Mouse (Mus musculus) forebrain, embryonic 12.5 days (tissue): ENCODE data around the gene Krt39. TPM values are rescaled to one million over a fixed set of nuclear protein-coding genes. Genes with fewer than 3 reads are reported as not detected.

Experiments
- ATAC-seq: fragments of 200-750 bp; cut with Nextera tagmentation; 2 replicates; pipeline ENCODE4 v1.8.0; 2017; ENCODE audit warnings: moderate TSS enrichment; ENCODE audit not compliant: low FRiP score
- H3K27ac ChIP-seq: fragments of 300-500 bp; sonication (generic); 2 replicates; pipeline ENCODE4 v1.5.1; 2016; ENCODE audit warnings: mild to moderate bottlenecking
- H3K27me3 ChIP-seq: fragments of 300-500 bp; sonication (generic); 2 replicates; pipeline ENCODE4 v1.6.1; 2016; ENCODE audit warnings: mild to moderate bottlenecking
- H3K36me3 ChIP-seq: fragments of 300-500 bp; sonication (generic); replicated peaks from 2 replicates; pipeline ENCODE4 v1.6.1; 2016; ENCODE audit warnings: mild to moderate bottlenecking
- H3K4me1 ChIP-seq: fragments of 300-500 bp; sonication (generic); 2 replicates; pipeline ENCODE4 v1.6.1; 2016
- H3K4me2 ChIP-seq: fragments of 300-500 bp; sonication (generic); 2 replicates; pipeline ENCODE4 v1.6.1; 2016; ENCODE audit warnings: mild to moderate bottlenecking, moderate library complexity
- H3K4me3 ChIP-seq: fragments of 300-500 bp; sonication (generic); replicated peaks from 2 replicates; pipeline ENCODE4 v1.5.1; 2016; ENCODE audit warnings: mild to moderate bottlenecking
- H3K9ac ChIP-seq: fragments of 300-500 bp; sonication (generic); 2 replicates; pipeline ENCODE4 v1.6.1; 2016; ENCODE audit warnings: mild to moderate bottlenecking
- H3K9me3 ChIP-seq: fragments of 300-500 bp; sonication (generic); 2 replicates; pipeline ENCODE4 v1.6.1; 2016
- WGBS: fragments of 180-500 bp; shearing (Covaris S2); methylation state at CpG from one replicate; pipeline ENCODE4 v1.1.7; 2016; 5-methylcytosine and 5-hydroxymethylcytosine counted together
- polyA plus RNA-seq: library from polyadenylated mRNA; unstranded; fragments of >200 nt; fragmentation: Nextera tagmentation; extraction: Ambion mirVana; gene quantifications from 2 replicates; pipeline ENCODE4 v1.2.1, GENCODE M21; 2016

Krt39 gene
- polyA plus RNA-seq, 1 experiment from 2014 or later, result not detected

DNA sequence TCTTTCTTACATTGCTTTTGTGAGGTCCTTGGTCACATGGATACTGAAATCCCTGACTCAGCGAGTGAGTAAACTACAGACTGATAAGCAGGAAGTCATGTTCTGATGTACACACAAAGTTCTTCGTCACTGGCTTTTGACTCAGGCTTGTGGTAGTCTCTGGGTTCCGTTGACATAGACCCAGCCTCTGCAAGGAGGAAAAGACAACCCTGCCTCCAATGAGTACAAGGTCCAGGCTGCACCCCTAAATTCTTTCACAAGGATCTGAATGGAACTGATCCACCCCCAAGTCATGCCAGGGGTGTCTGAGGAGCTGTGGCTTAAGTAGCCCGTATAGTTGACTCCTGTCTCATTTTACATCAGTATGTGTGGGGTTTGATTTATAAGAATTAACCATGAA is 24.7 kb downstream of the Krt39 start:
- Histone ChIP-seq H3K27ac (no peak overlapping the region), H3K4me1 (peaks cover 3% of the 10 kb centered on the region; the same call in 1 of the 2 replicates), H3K4me2 (no peak overlapping the region), H3K9ac (no peak overlapping the region), H3K9me3 (no peaks in the 10 kb centered on the region), H3K27me3 (no peaks in the 10 kb centered on the region), H3K36me3 (no peaks in the 10 kb centered on the region), H3K4me3 (no peak overlapping the region)
- 90% methylated on average over 4 of the region's 4 CpGs for WGBS
- no peak for ATAC-seq

DNA sequence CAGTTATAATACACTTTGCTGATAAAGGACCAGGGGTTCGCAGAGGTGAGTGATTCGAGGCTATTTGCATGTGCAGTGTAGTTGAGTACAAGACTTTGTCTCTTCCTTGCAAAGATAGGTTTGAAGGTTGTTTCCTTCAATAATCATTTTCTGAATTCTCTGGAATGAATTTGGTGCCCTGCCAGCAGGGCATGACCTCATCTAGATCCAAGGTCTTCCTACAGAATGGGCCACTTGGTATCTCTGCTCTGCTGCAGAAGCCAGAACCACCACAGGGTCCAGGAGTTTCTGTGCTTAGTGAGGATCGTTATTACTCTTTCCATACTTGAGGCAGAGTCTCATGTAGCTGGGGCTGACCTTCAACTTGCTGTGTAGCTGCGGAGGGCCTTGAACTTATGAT is 26.4 kb downstream of the Krt39 start:
- Histone ChIP-seq H3K4me3 (no peak overlapping the region), H3K9me3 (no peaks in the 10 kb centered on the region), H3K4me2 (no peak overlapping the region), H3K36me3 (no peaks in the 10 kb centered on the region), H3K27ac (no peak overlapping the region), H3K4me1 (no peaks in the 10 kb centered on the region), H3K27me3 (no peaks in the 10 kb centered on the region), H3K9ac (no peak overlapping the region)
- WGBS, result 90% methylated on average over 4 of the region's 4 CpGs
- ATAC-seq, result no peak

DNA sequence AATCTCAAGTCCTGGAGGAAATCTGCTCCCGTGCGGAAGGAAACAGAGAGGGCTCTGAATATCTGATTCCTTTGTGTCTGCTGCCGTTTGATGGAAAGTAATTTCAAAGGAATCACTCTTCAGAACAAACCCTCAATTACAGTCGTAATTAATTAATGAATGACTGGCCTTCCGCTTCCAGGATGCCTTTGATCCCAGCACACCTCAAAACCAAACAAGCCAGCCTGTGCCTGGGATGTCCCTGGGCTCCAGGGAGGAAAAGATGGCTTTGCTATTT is 27.6 kb downstream of the Krt39 start:
- H3K4me3 ChIP-seq, result no peak overlapping the region
- H3K9ac ChIP-seq, result no peak overlapping the region
- 52% methylated on average over 5 of the region's 5 CpGs for WGBS
- no peak for ATAC-seq
- H3K4me2 ChIP-seq, result no peak overlapping the region
- no peaks in the 10 kb centered on the region for H3K27me3 ChIP-seq
- H3K9me3 ChIP-seq, result no peaks in the 10 kb centered on the region
- H3K4me1 ChIP-seq, result peaks cover 10% of the 10 kb centered on the region
- H3K27ac ChIP-seq, result no peak overlapping the region
- no peaks in the 10 kb centered on the region for H3K36me3 ChIP-seq

DNA sequence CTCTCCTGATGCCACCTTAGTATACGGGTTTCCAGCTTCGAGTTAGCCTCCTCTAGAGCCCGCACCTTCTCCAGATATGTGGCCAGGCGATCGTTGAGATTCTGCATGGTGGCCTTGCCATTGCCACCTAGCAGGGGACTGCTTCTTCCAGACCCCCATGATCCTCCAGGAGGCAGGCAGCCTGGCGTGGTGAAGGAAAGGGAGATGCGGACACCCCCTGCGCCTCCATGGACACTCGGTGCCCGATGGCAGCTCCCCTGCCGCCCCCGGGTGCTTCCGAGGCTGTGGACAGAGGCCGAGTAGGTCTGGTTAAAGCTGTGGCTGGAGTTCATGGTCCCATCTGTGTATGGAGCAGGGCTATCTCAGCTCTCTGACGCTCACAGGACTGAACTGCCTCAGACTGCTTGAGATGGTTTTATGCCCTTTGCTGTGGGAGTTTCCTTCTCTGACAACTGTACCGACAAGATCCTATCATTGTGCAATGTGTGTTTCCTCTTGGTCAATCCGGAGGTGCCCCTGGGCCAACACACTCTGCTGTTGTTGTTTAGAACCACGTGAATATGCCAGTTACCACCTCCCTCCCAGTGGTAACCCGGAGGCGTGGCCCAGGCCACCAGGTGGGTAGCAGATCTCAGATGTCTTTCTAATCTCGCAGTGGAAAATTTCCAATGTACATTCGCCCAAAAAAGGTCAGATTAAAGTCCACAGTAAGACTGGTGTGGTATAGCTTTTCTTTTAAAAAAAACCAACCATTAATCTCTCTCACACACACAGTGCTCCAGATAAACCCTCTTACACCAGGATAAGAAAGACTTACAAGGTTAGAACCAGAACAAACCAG is 28.2 kb downstream of the Krt39 start, which contains the start of gene Krt23:
Gene Krt23, minus strand, starts transcription at position 405 of the 841 bp plus-strand sequence.
- Histone ChIP-seq H3K4me2 (no peak within 1 kb of the TSS), H3K4me1 (peaks cover 11% of the 10 kb centered on the region), H3K27ac (no peak within 1 kb of the TSS), H3K4me3 (no peak within 1 kb of the TSS), H3K9ac (no peak within 1 kb of the TSS), H3K9me3 (no peaks in the 10 kb centered on the region), H3K36me3 (no peaks in the 10 kb centered on the region), H3K27me3 (no peaks in the 10 kb centered on the region)
- 87% methylated on average over 22 of the region's 22 CpGs for WGBS
- no peak for ATAC-seq

DNA sequence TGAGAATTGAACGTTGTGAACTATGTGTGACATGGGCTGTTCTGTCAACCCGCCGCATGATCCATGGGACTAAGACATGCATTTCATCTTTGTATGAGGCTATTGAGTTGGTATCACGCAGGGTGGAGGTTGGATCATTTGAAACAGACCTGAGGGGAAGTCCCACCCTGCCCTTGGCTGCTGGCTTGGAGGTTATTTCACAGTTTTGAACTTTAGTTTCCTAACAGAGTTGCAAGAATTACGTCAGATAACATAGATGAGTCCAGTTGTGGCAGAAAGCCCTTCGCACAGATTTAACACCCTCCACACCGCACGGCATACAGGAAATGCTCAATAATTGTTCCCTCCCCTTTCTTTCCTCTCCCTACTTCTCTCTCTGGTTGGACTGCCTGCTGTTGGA is 30.1 kb downstream of the Krt39 start:
- no peak for ATAC-seq
- 88% methylated on average over 8 of the region's 8 CpGs for WGBS

DNA sequence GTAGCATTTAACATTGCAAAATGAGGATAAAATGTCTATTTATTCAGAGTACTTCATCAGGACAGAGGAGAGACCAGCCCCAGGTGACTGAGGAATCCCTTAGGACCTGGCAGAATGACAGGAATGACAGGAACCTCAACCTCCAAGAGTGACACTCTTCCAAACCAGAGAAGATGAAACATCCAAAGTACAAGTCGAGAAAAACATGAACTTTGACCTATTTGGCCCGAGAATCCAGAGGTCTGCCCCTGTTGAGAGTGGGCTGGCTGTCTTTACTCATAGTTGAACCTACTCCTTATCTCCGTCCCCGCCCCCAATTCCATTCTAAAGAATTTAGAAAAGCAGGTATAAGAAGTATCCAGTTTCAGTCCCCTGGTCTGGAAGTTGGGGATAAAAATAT is 30.5 kb downstream of the Krt39 start:
- H3K27ac ChIP-seq, result no peak overlapping the region
- WGBS, result 84% methylated on average over 4 of the region's 4 CpGs
- no peaks in the 10 kb centered on the region for H3K27me3 ChIP-seq
- no peak overlapping the region for H3K4me3 ChIP-seq
- no peak for ATAC-seq
- no peak overlapping the region for H3K9ac ChIP-seq
- no peaks in the 10 kb centered on the region for H3K36me3 ChIP-seq
- peaks cover 11% of the 10 kb centered on the region for H3K4me1 ChIP-seq
- H3K9me3 ChIP-seq, result no peaks in the 10 kb centered on the region
- no peak overlapping the region for H3K4me2 ChIP-seq

More for the DNA sequence above, 30.1 kb downstream of the Krt39 start:
- H3K9ac ChIP-seq, result no peak overlapping the region
- no peak overlapping the region for H3K4me2 ChIP-seq
- peaks cover 11% of the 10 kb centered on the region for H3K4me1 ChIP-seq
- no peaks in the 10 kb centered on the region for H3K27me3 ChIP-seq
- H3K36me3 ChIP-seq, result no peaks in the 10 kb centered on the region
- H3K9me3 ChIP-seq, result no peaks in the 10 kb centered on the region
- H3K4me3 ChIP-seq, result no peak overlapping the region
- no peak overlapping the region for H3K27ac ChIP-seq

DNA sequence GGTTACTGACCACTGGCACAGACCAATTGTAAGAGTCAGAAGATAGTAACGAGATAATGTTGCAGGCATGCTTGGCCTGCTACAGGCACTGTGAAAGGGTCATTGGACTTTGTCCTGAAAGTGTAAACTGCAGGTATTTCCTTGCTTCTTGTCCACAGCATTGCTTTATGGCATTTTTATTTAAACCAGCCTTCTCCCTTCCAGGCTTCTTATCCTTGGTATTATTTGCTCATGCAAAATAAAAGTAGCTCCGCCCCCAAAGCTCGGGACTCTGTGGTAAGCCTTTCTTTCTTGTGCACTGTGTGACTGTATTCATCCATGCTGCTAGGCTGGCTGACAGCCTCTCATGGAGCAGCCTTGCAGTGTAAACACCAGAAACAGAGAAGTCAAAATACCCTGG is 31.9 kb downstream of the Krt39 start:
- Histone ChIP-seq H3K36me3 (no peaks in the 10 kb centered on the region), H3K27me3 (no peaks in the 10 kb centered on the region), H3K4me3 (no peak overlapping the region), H3K4me1 (peaks cover 11% of the 10 kb centered on the region), H3K4me2 (no peak overlapping the region), H3K9me3 (no peaks in the 10 kb centered on the region), H3K27ac (no peak overlapping the region), H3K9ac (no peak overlapping the region)
- no peak for ATAC-seq
- whole genome bisulfite sequencing, result 33% methylated on average over 3 of the region's 3 CpGs

DNA sequence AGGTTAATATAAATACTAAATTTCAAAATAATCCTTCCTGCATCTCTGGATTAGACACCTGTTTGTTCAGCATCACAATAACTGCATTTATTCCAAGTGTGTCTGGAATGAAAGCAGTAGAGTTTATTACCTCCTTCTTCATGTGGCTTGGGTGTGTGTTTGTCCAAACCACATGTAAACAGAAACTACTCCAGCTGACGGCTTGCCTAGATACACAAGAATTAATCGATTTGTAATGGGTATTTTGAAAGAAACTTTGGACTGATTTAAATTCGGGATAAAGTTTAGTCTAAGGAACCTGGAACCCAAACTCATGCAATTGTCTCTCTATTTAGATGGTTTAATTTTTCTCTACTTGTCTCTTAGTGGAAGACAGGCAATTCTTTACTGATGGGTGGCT is 46.2 kb downstream of the Krt39 start:
- Histone ChIP-seq H3K27ac (no peak overlapping the region), H3K9me3 (no peaks in the 10 kb centered on the region), H3K4me3 (no peak overlapping the region), H3K36me3 (no peaks in the 10 kb centered on the region), H3K27me3 (no peaks in the 10 kb centered on the region), H3K4me2 (no peak overlapping the region), H3K4me1 (no peaks in the 10 kb centered on the region), H3K9ac (no peak overlapping the region)
- ATAC-seq, result no peak
- WGBS, result 91% methylated on average over 3 of the region's 3 CpGs

DNA sequence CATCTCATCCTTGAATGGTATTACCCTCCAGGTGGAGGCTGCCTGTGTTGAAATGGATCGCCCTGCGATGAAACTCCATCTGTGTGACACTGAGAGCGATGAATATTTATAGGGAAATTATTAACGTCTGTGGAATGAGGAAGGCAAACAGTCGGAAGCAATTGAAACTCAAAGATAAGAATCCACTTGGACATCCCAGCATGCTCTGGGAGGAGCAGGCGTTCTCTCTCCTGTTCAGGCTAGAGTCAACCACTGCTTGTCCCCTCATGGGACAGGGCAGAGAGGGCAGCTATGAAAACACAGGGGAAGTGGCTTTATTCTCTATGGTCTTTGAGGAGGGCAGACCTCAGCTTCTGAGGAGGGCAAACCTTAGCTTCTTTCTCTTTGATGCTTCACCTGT is 47.7 kb downstream of the Krt39 start:
- Histone ChIP-seq H3K27ac (no peak overlapping the region), H3K27me3 (no peaks in the 10 kb centered on the region), H3K4me2 (no peak overlapping the region), H3K4me3 (no peak overlapping the region), H3K4me1 (no peaks in the 10 kb centered on the region), H3K36me3 (no peaks in the 10 kb centered on the region), H3K9ac (no peak overlapping the region), H3K9me3 (no peaks in the 10 kb centered on the region)
- WGBS, result 75% methylated on average over 6 of the region's 6 CpGs
- no peak for ATAC-seq

DNA sequence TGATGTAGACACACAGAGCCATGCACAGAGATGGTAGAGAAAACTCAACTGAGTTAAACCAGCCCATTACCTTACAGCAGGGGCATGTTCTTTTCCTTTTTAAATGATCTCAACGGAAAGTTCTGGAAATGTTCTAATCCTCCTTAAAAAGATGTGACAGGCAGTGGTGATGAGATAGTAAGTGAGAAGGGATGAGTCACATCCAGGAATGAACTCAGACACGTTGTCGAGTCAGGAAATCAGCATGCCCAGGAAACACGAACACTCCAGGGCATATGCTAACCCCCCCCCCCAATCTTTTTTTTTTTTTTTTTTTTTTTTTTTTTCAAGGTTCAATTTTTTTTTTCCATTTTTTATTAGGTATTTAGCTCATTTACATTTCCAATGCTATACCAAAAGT is 48.7 kb downstream of the Krt39 start:
- H3K4me2 ChIP-seq, result no peak overlapping the region
- H3K4me1 ChIP-seq, result no peaks in the 10 kb centered on the region
- no peaks in the 10 kb centered on the region for H3K36me3 ChIP-seq
- H3K27me3 ChIP-seq, result no peaks in the 10 kb centered on the region
- H3K4me3 ChIP-seq, result no peak overlapping the region
- ATAC-seq, result no peak
- no peak overlapping the region for H3K27ac ChIP-seq
- no peak overlapping the region for H3K9ac ChIP-seq
- 91% methylated on average over 4 of the region's 4 CpGs for WGBS
- H3K9me3 ChIP-seq, result no peaks in the 10 kb centered on the region

DNA sequence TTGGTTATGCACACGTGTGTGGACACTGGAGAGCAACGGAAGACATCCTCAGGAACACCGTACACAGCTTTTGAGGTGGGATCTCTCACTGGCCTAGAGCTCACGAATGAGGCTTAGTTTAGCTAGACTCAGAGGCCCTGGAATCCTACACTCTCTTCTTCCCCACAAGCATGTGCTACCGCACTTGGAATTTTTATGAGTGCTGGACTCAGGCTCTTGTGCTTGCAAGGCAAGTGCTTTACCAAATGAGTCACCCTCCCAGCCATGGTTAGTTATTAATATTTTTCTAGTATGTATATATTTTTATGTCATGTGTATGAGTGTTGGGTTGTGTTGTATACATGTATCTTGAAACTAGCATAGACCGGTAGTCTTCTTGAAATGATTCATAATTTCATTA is 49.2 kb downstream of the Krt39 start:
- Histone ChIP-seq H3K4me3 (no peak overlapping the region), H3K36me3 (no peaks in the 10 kb centered on the region), H3K4me1 (no peaks in the 10 kb centered on the region), H3K27me3 (no peaks in the 10 kb centered on the region), H3K27ac (no peak overlapping the region), H3K9ac (no peak overlapping the region), H3K4me2 (no peak overlapping the region), H3K9me3 (no peaks in the 10 kb centered on the region)
- no peak for ATAC-seq
- WGBS, result 93% methylated on average over 6 of the region's 6 CpGs

DNA sequence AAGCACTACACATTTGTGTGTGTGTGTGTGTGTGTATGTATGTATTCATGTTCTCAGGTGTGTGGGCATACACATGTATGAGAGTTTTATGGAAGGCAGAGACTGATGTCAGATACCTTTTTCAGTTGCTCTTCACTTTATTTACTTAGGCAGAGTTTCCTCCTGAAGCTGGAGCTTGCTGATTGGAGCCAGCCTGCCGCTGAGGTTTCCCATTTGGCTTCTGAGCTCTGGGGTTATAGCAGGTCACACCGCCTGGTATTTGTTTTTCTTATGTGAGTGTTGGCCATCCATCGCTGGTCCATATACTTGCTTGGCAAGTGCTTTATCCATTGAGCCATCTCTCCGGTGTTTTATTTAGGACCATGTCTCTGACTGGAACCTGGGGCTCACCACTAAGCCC is 51.9 kb downstream of the Krt39 start:
- 92% methylated on average over 4 of the region's 4 CpGs for WGBS
- no peak overlapping the region for H3K27ac ChIP-seq
- ATAC-seq, result no peak

DNA sequence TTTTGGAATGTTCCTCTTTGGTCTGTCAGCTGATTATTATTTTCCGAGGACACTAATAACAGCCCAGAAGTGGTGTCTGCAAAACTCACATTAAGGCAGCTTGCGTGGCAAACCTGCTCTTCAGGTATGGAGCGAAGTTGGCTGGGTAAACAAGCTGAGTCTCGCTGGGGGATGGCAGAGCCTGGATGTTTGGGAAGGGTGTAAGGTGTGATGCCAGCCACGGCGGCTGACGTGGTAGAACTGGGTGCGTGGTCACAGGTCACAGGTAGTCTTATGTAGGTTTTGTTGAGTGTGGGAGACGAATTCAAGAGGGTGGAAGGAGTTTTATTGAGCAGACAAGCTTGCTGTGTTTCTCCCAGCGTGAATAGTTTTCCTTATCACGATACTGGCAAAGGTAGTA is 52.6 kb downstream of the Krt39 start:
- Histone ChIP-seq H3K4me3 (no peak overlapping the region), H3K27ac (no peak overlapping the region), H3K36me3 (no peaks in the 10 kb centered on the region), H3K4me2 (no peak overlapping the region), H3K9ac (no peak overlapping the region), H3K9me3 (no peaks in the 10 kb centered on the region), H3K27me3 (no peaks in the 10 kb centered on the region), H3K4me1 (no peaks in the 10 kb centered on the region)
- no peak for ATAC-seq
- WGBS, result 85% methylated on average over 11 of the region's 11 CpGs

More for the DNA sequence above, 51.9 kb downstream of the Krt39 start:
- H3K9me3 ChIP-seq, result no peaks in the 10 kb centered on the region
- H3K36me3 ChIP-seq, result no peaks in the 10 kb centered on the region
- no peak overlapping the region for H3K4me2 ChIP-seq
- H3K4me3 ChIP-seq, result no peak overlapping the region
- no peaks in the 10 kb centered on the region for H3K27me3 ChIP-seq
- H3K4me1 ChIP-seq, result no peaks in the 10 kb centered on the region
- no peak overlapping the region for H3K9ac ChIP-seq
